Mouse (Mus musculus) embryonic facial prominence, embryonic 14.5 days (tissue): Measurements from ENCODE around the gene 2810021J22Rik. TPM values are rescaled to one million over a fixed set of nuclear protein-coding genes. Genes with fewer than 3 reads are reported as not detected.

Experiments
- ATAC-seq: fragments of 200-750 bp; cut with Nextera tagmentation; 2 replicates; pipeline ENCODE4 v1.8.0; 2017; ENCODE audit warnings: low read depth, moderate number of reproducible peaks, moderate TSS enrichment
- DNase-seq: peaks from one replicate; pipeline ENCODE4 v3.0.0-alpha.2; 2015; ENCODE audit warnings: low spot score
- H3K27ac ChIP-seq: fragments of 300-500 bp; sonication (generic); replicated peaks from 2 replicates; pipeline ENCODE4 v1.5.1; 2014; ENCODE audit warnings: low read depth, mild to moderate bottlenecking, low read length, moderate library complexity
- H3K27me3 ChIP-seq: fragments of 300-500 bp; sonication (generic); replicated peaks from 2 replicates; pipeline ENCODE4 v1.6.1; 2014; ENCODE audit warnings: low read length; ENCODE audit not compliant: control insufficient read depth, insufficient read depth
- H3K36me3 ChIP-seq: fragments of 300-500 bp; sonication (generic); 2 replicates; pipeline ENCODE4 v1.6.1; 2014; ENCODE audit warnings: low read length, mixed read lengths; ENCODE audit not compliant: control insufficient read depth, insufficient read depth
- H3K4me1 ChIP-seq: fragments of 300-500 bp; sonication (generic); 2 replicates; pipeline ENCODE4 v1.6.1; 2014; ENCODE audit warnings: antibody characterized with exemption, low read length; ENCODE audit not compliant: control insufficient read depth, insufficient read depth
- H3K4me2 ChIP-seq: fragments of 300-500 bp; sonication (generic); 2 replicates; pipeline ENCODE4 v1.6.1; 2014; ENCODE audit warnings: low read depth, mild to moderate bottlenecking, low read length, moderate library complexity, mixed read lengths
- H3K4me3 ChIP-seq: fragments of 300-500 bp; sonication (generic); 2 replicates; pipeline ENCODE4 v1.5.1; 2014; ENCODE audit warnings: low read depth, mild to moderate bottlenecking, low read length
- H3K9ac ChIP-seq: fragments of 300-500 bp; sonication (generic); 2 replicates; pipeline ENCODE4 v1.6.1; 2014; ENCODE audit warnings: low read depth, mild to moderate bottlenecking, low read length, moderate library complexity, mixed read lengths
- H3K9me3 ChIP-seq: fragments of 300-500 bp; sonication (generic); 2 replicates; pipeline ENCODE4 v1.6.1; 2016; ENCODE audit warnings: low read length; ENCODE audit not compliant: control insufficient read depth
- WGBS: fragments of 180-500 bp; shearing (Covaris S2); extraction: QIAGEN DNeasy Blood & Tissue Kit; methylation state at CpG from one replicate; pipeline ENCODE4 v1.1.7; 2014; 5-methylcytosine and 5-hydroxymethylcytosine counted together
- polyA plus RNA-seq: library from polyadenylated mRNA; unstranded; fragments of >200 nt; fragmentation: Nextera tagmentation; extraction: Ambion mirVana; gene quantifications from 2 replicates; pipeline ENCODE4 v1.2.1, GENCODE M21; 2014

The 2810021J22Rik gene
- polyA plus RNA-seq, 1 experiment from 2014 or later, result 6.7 TPM

GRCm38 (mm10) chr11:58904410-58904718 lies 37.3 kb downstream of the 2810021J22Rik start:
- ATAC-seq, result peak; percentile 3; the same call in 1 of the 2 replicates
- DNase-seq, result no peak
- H3K36me3 ChIP-seq, result peaks cover 29% of the 10 kb centered on the region
- peak overlapping the region; percentile 81 for H3K4me3 ChIP-seq
- no peaks in the 10 kb centered on the region for H3K9me3 ChIP-seq
- H3K27ac ChIP-seq, result 0 out of 2 replicates have a peak overlapping the region, but pooled peaks have one; percentile 8
- peaks cover 7% of the 10 kb centered on the region; the same call in 1 of the 2 replicates for H3K4me1 ChIP-seq
- peak overlapping the region; percentile 75 for H3K4me2 ChIP-seq
- 4% methylated on average over 8 of the region's 8 CpGs for WGBS
- peak overlapping the region; percentile 55 for H3K9ac ChIP-seq
- H3K27me3 ChIP-seq, result no peaks in the 10 kb centered on the region

- H3K4me2 ChIP-seq, result peak overlapping the region; percentile 75; the same call in 1 of the 2 replicates
- peaks cover 26% of the 10 kb centered on the region for H3K36me3 ChIP-seq
- H3K9me3 ChIP-seq, result no peaks in the 10 kb centered on the region
- peak; percentile 65 for DNase-seq
- H3K4me3 ChIP-seq, result no peak overlapping the region
- peaks cover 7% of the 10 kb centered on the region; the same call in 1 of the 2 replicates for H3K4me1 ChIP-seq
- H3K27me3 ChIP-seq, result no peaks in the 10 kb centered on the region
- no peak overlapping the region for H3K9ac ChIP-seq
- whole genome bisulfite sequencing, result 48% methylated on average over 6 of the region's 6 CpGs
- H3K27ac ChIP-seq, result no peak overlapping the region
- no peak for ATAC-seq
Measured at GRCm38 (mm10) chr11:58904838-58905237, 37.8 kb downstream of the 2810021J22Rik start.

- Histone ChIP-seq H3K9ac (no peak overlapping the region), H3K4me2 (no peak overlapping the region), H3K27ac (no peak overlapping the region), H3K4me1 (no peaks in the 10 kb centered on the region), H3K4me3 (no peak overlapping the region), H3K36me3 (no peaks in the 10 kb centered on the region), H3K9me3 (no peaks in the 10 kb centered on the region), H3K27me3 (no peaks in the 10 kb centered on the region; the same call in 1 of the 2 replicates)
- no peak for ATAC-seq
- DNase-seq, result no peak
- 94% methylated on average over 1 of the region's 1 CpGs for WGBS
Measured at GRCm38 (mm10) chr11:58913776-58914175, 46.8 kb downstream of the 2810021J22Rik start.

- H3K9ac ChIP-seq, result peak overlapping the region; percentile 64
- no peaks in the 10 kb centered on the region for H3K9me3 ChIP-seq
- no peaks in the 10 kb centered on the region for H3K4me1 ChIP-seq
- peak overlapping the region; percentile 60 for H3K4me2 ChIP-seq
- H3K4me3 ChIP-seq, result peak overlapping the region; percentile 35
- DNase-seq (peak; percentile 41), ATAC-seq (no peak)
- no peaks in the 10 kb centered on the region; the same call in 1 of the 2 replicates for H3K27me3 ChIP-seq
- H3K27ac ChIP-seq, result no peak overlapping the region
- H3K36me3 ChIP-seq, result no peaks in the 10 kb centered on the region
- 11% methylated on average over 16 of the region's 17 CpGs for WGBS
Measured at GRCm38 (mm10) chr11:58914461-58915028, 47.5 kb downstream of the 2810021J22Rik start.

GRCm38 (mm10) chr11:58916879-58917744 lies 50.1 kb downstream of the 2810021J22Rik start:
- H3K9me3 ChIP-seq, result no peaks in the 10 kb centered on the region
- ATAC-seq, result no peak
- no peaks in the 10 kb centered on the region for H3K4me1 ChIP-seq
- no peaks in the 10 kb centered on the region for H3K36me3 ChIP-seq
- H3K27me3 ChIP-seq, result no peaks in the 10 kb centered on the region; the same call in 1 of the 2 replicates
- H3K27ac ChIP-seq, result no peak overlapping the region
- no peak overlapping the region for H3K4me2 ChIP-seq
- 48% methylated on average over 14 of the region's 14 CpGs for WGBS
- peak; percentile 38 for DNase-seq
- no peak overlapping the region for H3K9ac ChIP-seq
- no peak overlapping the region for H3K4me3 ChIP-seq

GRCm38 (mm10) chr11:58917745-58918366 lies 50.8 kb downstream of the 2810021J22Rik start, which contains the start of gene Btnl10:
Gene Btnl10 (plus strand): TSS chr11:58917908.
- ATAC-seq, result no peak
- H3K9ac ChIP-seq, result no peak within 1 kb of the TSS
- no peak within 1 kb of the TSS for H3K4me2 ChIP-seq
- no peak for DNase-seq
- 73% methylated on average over 12 of the region's 12 CpGs for WGBS
- H3K27ac ChIP-seq, result no peak within 1 kb of the TSS
- H3K4me1 ChIP-seq, result no peaks in the 10 kb centered on the region
- H3K9me3 ChIP-seq, result no peaks in the 10 kb centered on the region
- no peaks in the 10 kb centered on the region; the same call in 1 of the 2 replicates for H3K27me3 ChIP-seq
- no peak within 1 kb of the TSS for H3K4me3 ChIP-seq
- H3K36me3 ChIP-seq, result no peaks in the 10 kb centered on the region

GRCm38 (mm10) chr11:58918759-58919158 lies 51.7 kb downstream of the 2810021J22Rik start:
- WGBS, result 71% methylated on average over 5 of the region's 5 CpGs
- Histone ChIP-seq H3K4me2 (no peak overlapping the region), H3K36me3 (no peaks in the 10 kb centered on the region), H3K27ac (no peak overlapping the region), H3K4me3 (no peak overlapping the region), H3K9me3 (no peaks in the 10 kb centered on the region), H3K4me1 (no peaks in the 10 kb centered on the region), H3K27me3 (no peaks in the 10 kb centered on the region; the same call in 1 of the 2 replicates), H3K9ac (no peak overlapping the region)
- DNase-seq, result no peak
- ATAC-seq, result no peak

GRCm38 (mm10) chr11:58922420-58922819 lies 55.4 kb downstream of the 2810021J22Rik start:
- 89% methylated on average over 9 of the region's 9 CpGs for WGBS
- Histone ChIP-seq H3K27me3 (no peaks in the 10 kb centered on the region), H3K9me3 (no peaks in the 10 kb centered on the region), H3K9ac (no peak overlapping the region), H3K4me3 (no peak overlapping the region), H3K4me2 (no peak overlapping the region), H3K27ac (no peak overlapping the region), H3K36me3 (no peaks in the 10 kb centered on the region), H3K4me1 (no peaks in the 10 kb centered on the region)
- ATAC-seq (no peak), DNase-seq (no peak)
